Mouse (Mus musculus): ENCODE data around the gene Olfml2a. TPM values are rescaled to one million over a fixed set of nuclear protein-coding genes. Genes with fewer than 3 reads are reported as not detected.

The Olfml2a gene
- polyA plus RNA-seq, 1 experiment from 2014 or later: 2.7 TPM

- Histone ChIP-seq H3K9ac (ENCODE audit: low read depth, low read length) (no peak overlapping the region), H3K9me3 (replicated peaks; ENCODE audit: low read length) (no peaks in the 10 kb centered on the region), H3K4me3 (replicated peaks; ENCODE audit: low read depth, low read length) (no peak overlapping the region), H3K36me3 (ENCODE audit: insufficient read depth, low read length) (no peaks in the 10 kb centered on the region), H3K4me2 (ENCODE audit: low read length) (no peak overlapping the region), H3K27me3 (ENCODE audit: insufficient read depth, low read length) (no peaks in the 10 kb centered on the region), H3K4me1 (replicated peaks; ENCODE audit: insufficient read depth, low read length) (no peaks in the 10 kb centered on the region), H3K27ac (no peak overlapping the region)
- ATAC-seq (replicated peaks; ENCODE audit: low FRiP score, low read depth) (no peak), DNase-seq (ENCODE audit: low spot score) (no peak)
- WGBS: 47% methylated on average over 2 of the region's 2 CpGs
- TF ChIP-seq CTCF (IDR thresholded peaks at IDR 0.05; ENCODE audit: low read depth): no peak
Measured at GRCm38 (mm10) chr2:38956062-38956461, 24.3 kb downstream of the Olfml2a start.

- WGBS: 82% methylated on average over 5 of the region's 5 CpGs
- no peak for TF ChIP-seq CTCF (IDR thresholded peaks at IDR 0.05; ENCODE audit: low read depth)
Measured at GRCm38 (mm10) chr2:38957671-38958223, 26.0 kb downstream of the Olfml2a start.

GRCm38 (mm10) chr2:38964198-38964597 lies 32.4 kb downstream of the Olfml2a start:
- no peaks in the 10 kb centered on the region for H3K4me1 ChIP-seq (replicated peaks; ENCODE audit: insufficient read depth, low read length)
- no peak for TF ChIP-seq CTCF (IDR thresholded peaks at IDR 0.05; ENCODE audit: low read depth)
- H3K4me3 ChIP-seq (replicated peaks; ENCODE audit: low read depth, low read length): no peak overlapping the region
- ATAC-seq (replicated peaks; ENCODE audit: low FRiP score, low read depth): no peak
- H3K9ac ChIP-seq (ENCODE audit: low read depth, low read length): no peak overlapping the region
- no peaks in the 10 kb centered on the region for H3K27me3 ChIP-seq (ENCODE audit: insufficient read depth, low read length)
- H3K27ac ChIP-seq: no peak overlapping the region
- H3K4me2 ChIP-seq (ENCODE audit: low read length): no peak overlapping the region
- H3K36me3 ChIP-seq (ENCODE audit: insufficient read depth, low read length): no peaks in the 10 kb centered on the region
- peak; percentile 77 for DNase-seq (ENCODE audit: low spot score)
- 3% methylated on average over 4 of the region's 4 CpGs for WGBS
- H3K9me3 ChIP-seq (replicated peaks; ENCODE audit: low read length): no peaks in the 10 kb centered on the region

More at GRCm38 (mm10) chr2:38957671-38958223, 26.0 kb downstream of the Olfml2a start:
- Histone ChIP-seq H3K36me3 (ENCODE audit: insufficient read depth, low read length) (no peaks in the 10 kb centered on the region), H3K4me2 (ENCODE audit: low read length) (no peak overlapping the region), H3K9ac (ENCODE audit: low read depth, low read length) (no peak overlapping the region), H3K27ac (no peak overlapping the region), H3K4me3 (replicated peaks; ENCODE audit: low read depth, low read length) (no peak overlapping the region), H3K9me3 (replicated peaks; ENCODE audit: low read length) (no peaks in the 10 kb centered on the region), H3K4me1 (replicated peaks; ENCODE audit: insufficient read depth, low read length) (no peaks in the 10 kb centered on the region), H3K27me3 (ENCODE audit: insufficient read depth, low read length) (no peaks in the 10 kb centered on the region)
- DNase-seq (ENCODE audit: low spot score): no peak
- ATAC-seq (replicated peaks; ENCODE audit: low FRiP score, low read depth): no peak

- Histone ChIP-seq H3K9me3 (replicated peaks; ENCODE audit: low read length) (no peaks in the 10 kb centered on the region), H3K36me3 (ENCODE audit: insufficient read depth, low read length) (no peaks in the 10 kb centered on the region), H3K4me3 (replicated peaks; ENCODE audit: low read depth, low read length) (no peak overlapping the region), H3K4me1 (replicated peaks; ENCODE audit: insufficient read depth, low read length) (no peaks in the 10 kb centered on the region), H3K4me2 (ENCODE audit: low read length) (no peak overlapping the region), H3K27ac (no peak overlapping the region), H3K9ac (ENCODE audit: low read depth, low read length) (no peak overlapping the region), H3K27me3 (ENCODE audit: insufficient read depth, low read length) (no peaks in the 10 kb centered on the region)
- DNase-seq (ENCODE audit: low spot score): no peak
- ATAC-seq (replicated peaks; ENCODE audit: low FRiP score, low read depth): no peak
- TF ChIP-seq CTCF (IDR thresholded peaks at IDR 0.05; ENCODE audit: low read depth): no peak
- 96% methylated on average over 2 of the region's 2 CpGs for WGBS
Measured at GRCm38 (mm10) chr2:38969650-38970049, 37.9 kb downstream of the Olfml2a start.

- Histone ChIP-seq H3K27ac (no peak overlapping the region), H3K4me2 (ENCODE audit: low read length) (no peak overlapping the region), H3K36me3 (ENCODE audit: insufficient read depth, low read length) (no peaks in the 10 kb centered on the region), H3K4me3 (replicated peaks; ENCODE audit: low read depth, low read length) (no peak overlapping the region), H3K4me1 (replicated peaks; ENCODE audit: insufficient read depth, low read length) (no peaks in the 10 kb centered on the region), H3K9ac (ENCODE audit: low read depth, low read length) (no peak overlapping the region), H3K27me3 (ENCODE audit: insufficient read depth, low read length) (no peaks in the 10 kb centered on the region), H3K9me3 (replicated peaks; ENCODE audit: low read length) (no peaks in the 10 kb centered on the region)
- no peak for DNase-seq (ENCODE audit: low spot score)
- no peak for ATAC-seq (replicated peaks; ENCODE audit: low FRiP score, low read depth)
- 70% methylated on average over 5 of the region's 5 CpGs for WGBS
- TF ChIP-seq CTCF (IDR thresholded peaks at IDR 0.05; ENCODE audit: low read depth): no peak
Measured at GRCm38 (mm10) chr2:38970057-38970456, 38.3 kb downstream of the Olfml2a start.

- Histone ChIP-seq H3K4me3 (replicated peaks; ENCODE audit: low read depth, low read length) (no peak overlapping the region), H3K27me3 (ENCODE audit: insufficient read depth, low read length) (no peaks in the 10 kb centered on the region), H3K9ac (ENCODE audit: low read depth, low read length) (no peak overlapping the region), H3K9me3 (replicated peaks; ENCODE audit: low read length) (no peaks in the 10 kb centered on the region), H3K36me3 (ENCODE audit: insufficient read depth, low read length) (no peaks in the 10 kb centered on the region), H3K4me2 (ENCODE audit: low read length) (no peak overlapping the region), H3K27ac (no peak overlapping the region), H3K4me1 (replicated peaks; ENCODE audit: insufficient read depth, low read length) (no peaks in the 10 kb centered on the region)
- 30% methylated on average over 2 of the region's 2 CpGs for WGBS
- TF ChIP-seq CTCF (IDR thresholded peaks at IDR 0.05; ENCODE audit: low read depth): 0 out of 2 replicates have a peak, but pooled peaks have one; percentile 26
- ATAC-seq (replicated peaks; ENCODE audit: low FRiP score, low read depth) (no peak), DNase-seq (ENCODE audit: low spot score) (no peak)
Measured at GRCm38 (mm10) chr2:38973223-38973622, 41.4 kb downstream of the Olfml2a start.

- Histone ChIP-seq H3K4me3 (replicated peaks; ENCODE audit: low read depth, low read length) (no peak overlapping the region), H3K27me3 (ENCODE audit: insufficient read depth, low read length) (no peaks in the 10 kb centered on the region), H3K4me1 (replicated peaks; ENCODE audit: insufficient read depth, low read length) (no peaks in the 10 kb centered on the region), H3K36me3 (ENCODE audit: insufficient read depth, low read length) (no peaks in the 10 kb centered on the region), H3K9ac (ENCODE audit: low read depth, low read length) (no peak overlapping the region), H3K27ac (no peak overlapping the region), H3K4me2 (ENCODE audit: low read length) (no peak overlapping the region), H3K9me3 (replicated peaks; ENCODE audit: low read length) (no peaks in the 10 kb centered on the region)
- DNase-seq (ENCODE audit: low spot score) (no peak), ATAC-seq (replicated peaks; ENCODE audit: low FRiP score, low read depth) (no peak)
- WGBS: 75% methylated on average over 7 of the region's 7 CpGs
- no peak for TF ChIP-seq CTCF (IDR thresholded peaks at IDR 0.05; ENCODE audit: low read depth)
Measured at GRCm38 (mm10) chr2:38973701-38974100, 41.9 kb downstream of the Olfml2a start.

Measured in kidney, postnatal 0 days (tissue).